Mouse (Mus musculus) sigmoid colon, adult 10 weeks (tissue): Measurements from ENCODE around the gene Micu1. TPM values are rescaled to one million over a fixed set of nuclear protein-coding genes. Genes with fewer than 3 reads are reported as not detected.

Experiments
- polyA plus RNA-seq: library from polyadenylated mRNA; stranded (reverse); fragments of 350-450 nt; fragmentation: Illumina TruSeq; extraction: RNeasy Lipid Tissue Mini Kit (QIAGEN cat#74804); gene quantifications from one replicate; pipeline ENCODE4 v1.2.3, GENCODE M21; 2014; ENCODE audit warnings: low read depth, low replicate concordance

Gene Micu1
- polyA plus RNA-seq = 74.4 TPM

DNA sequence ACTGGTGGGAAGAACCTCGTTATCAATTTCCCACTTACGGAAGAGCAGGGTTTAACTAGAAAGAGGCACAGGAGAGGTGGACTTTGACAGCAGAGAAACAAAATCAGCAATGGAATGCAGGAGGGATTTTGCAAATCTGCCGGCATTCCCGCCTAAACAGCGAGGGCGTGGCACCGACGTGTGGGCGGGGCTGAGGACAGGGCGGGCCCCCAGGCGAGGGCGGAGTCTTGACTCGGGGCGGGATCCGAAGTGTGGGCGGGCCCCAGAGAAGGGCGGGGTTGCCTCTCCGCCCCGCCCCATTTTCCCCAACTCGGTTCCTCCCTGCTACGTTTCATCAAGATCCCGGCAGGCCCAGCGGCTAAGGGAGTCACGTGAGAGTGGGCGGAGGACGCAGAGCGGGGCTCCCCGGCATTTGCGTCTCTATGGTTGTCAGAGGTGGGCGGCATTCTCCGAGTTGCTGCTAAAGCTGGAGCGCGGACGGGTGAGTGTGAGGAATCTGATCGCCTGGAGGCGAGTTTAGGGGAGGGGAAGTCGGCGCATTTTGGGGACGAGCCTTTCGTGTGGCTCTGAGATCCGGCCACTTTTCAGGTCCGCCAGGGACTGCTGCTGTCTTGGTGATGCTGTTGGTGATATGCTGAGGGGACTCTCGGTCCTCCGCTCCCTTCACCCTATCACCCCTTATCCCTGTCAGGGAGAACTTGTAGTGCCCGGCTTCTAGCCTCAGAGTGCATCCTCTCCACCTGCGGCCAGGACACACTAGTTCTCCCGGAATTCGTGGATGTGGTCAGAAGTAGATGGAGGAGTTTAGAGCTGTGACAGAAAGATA lies at the start of gene Micu1:
Gene Micu1 (plus strand): TSS at position 271 of the 826 bp plus-strand sequence.

GRCm38 (mm10) chr10:59879255-59880028 lies 177.2 kb downstream of the Micu1 start, which contains the start of gene Dnajb12:
Dnajb12 (plus strand) TSS chr10:59879556.

Other genes with a start within 250 kb of the Micu1 start
- gene Gm10322, start 86.4 kb upstream of the Micu1 start, polyA plus RNA-seq = not detected
- gene Mcu, start 85.8 kb upstream of the Micu1 start, polyA plus RNA-seq = 85.7 TPM
- 7.2 TPM for gene Dnajb12, start 177.1 kb downstream of the Micu1 start, polyA plus RNA-seq
- 18.5 TPM for gene Ddit4, start 249.4 kb downstream of the Micu1 start, polyA plus RNA-seq